Mouse (Mus musculus): ENCODE results near the gene Col5a2. TPM values are rescaled to one million over a fixed set of nuclear protein-coding genes. Genes with fewer than 3 reads are reported as not detected.
A peak's percentile ranks its signal among the peaks of the same experiment; 100 is the strongest.

Col5a2 gene
- polyA plus RNA-seq, 1 experiment from 2014 or later, result 39.9 TPM

DNA sequence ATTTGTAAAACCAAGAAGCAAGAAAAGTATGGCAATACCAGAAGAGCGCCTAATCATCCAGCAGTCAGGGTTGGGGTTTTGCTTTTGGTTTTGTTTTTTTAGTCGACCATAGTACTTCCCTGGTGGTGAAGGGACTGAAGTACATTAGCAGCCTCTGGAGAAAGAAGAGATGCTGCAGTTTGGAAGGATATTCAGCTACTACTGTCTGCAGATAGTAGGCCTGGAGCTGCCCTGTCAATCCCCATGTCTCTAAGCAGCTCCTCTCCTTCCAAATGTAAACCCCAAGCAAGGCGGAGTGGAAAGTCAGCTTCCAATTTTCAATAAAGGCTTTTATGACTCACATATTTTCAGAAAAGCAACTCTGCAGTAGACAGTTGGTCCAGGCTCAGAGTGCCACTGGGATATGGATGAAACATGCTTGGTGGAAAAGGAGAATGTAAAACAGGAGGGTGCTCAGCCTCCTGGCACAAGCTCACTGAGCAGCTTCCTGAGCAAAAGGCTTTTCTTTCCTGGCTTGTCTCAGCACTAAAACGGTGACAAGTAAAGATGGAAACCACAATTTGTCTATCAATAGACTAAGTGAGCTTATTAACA, 10.9 kb downstream of the Col5a2 start:
- H3K27me3 ChIP-seq, result no peaks in the 10 kb centered on the region
- DNase-seq (ENCODE audit: low read depth, low spot score) (no peak), ATAC-seq (no peak)
- in situ Hi-C loops (cut with MboI; ENCODE audit: low pct_unique_long_range_greater_than_20kb), result no loop called here
- CTCF ChIA-PET, result interaction anchor here (0.8 to 1.7 kb wide), 2 partner anchors 10 to 76 kb away, joined by 3 to 5 read pairs; no protein-coding TSS in a partner anchor
- TF ChIP-seq CTCF (IDR thresholded peaks at IDR 0.05), result no peak
- POLR2A ChIA-PET, result no interaction called here

DNA sequence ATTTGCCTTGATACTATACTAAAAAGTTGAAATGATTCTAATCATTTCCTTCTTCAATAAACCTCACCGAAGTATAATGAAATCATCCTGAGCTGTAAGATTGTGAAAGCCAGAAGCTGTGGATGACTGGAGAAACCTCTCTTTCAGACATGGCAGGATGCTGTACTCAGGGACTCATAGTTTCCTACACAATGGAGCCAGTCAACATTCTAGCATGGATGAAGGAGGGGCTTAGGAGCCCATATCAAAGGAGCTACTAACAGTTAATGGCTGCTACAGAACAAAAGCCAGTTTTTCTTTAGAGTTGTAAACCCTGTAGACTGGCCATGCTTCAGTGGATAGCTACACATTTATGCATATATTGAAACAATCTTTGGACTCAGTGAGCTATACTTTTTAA, 12.6 kb downstream of the Col5a2 start:
- H3K27me3 ChIP-seq, result no peaks in the 10 kb centered on the region
- ChIA-PET POLR2A (interaction anchor here (1.1 kb wide), 1 partner anchor 9 kb away, joined by 7 read pairs; no protein-coding TSS in a partner anchor), CTCF (no interaction called here)
- in situ Hi-C loops (cut with MboI; ENCODE audit: low pct_unique_long_range_greater_than_20kb), result no loop called here
- TF ChIP-seq CTCF (IDR thresholded peaks at IDR 0.05), result no peak
- no peak for ATAC-seq
- DNase-seq (ENCODE audit: low read depth, low spot score), result no peak

DNA sequence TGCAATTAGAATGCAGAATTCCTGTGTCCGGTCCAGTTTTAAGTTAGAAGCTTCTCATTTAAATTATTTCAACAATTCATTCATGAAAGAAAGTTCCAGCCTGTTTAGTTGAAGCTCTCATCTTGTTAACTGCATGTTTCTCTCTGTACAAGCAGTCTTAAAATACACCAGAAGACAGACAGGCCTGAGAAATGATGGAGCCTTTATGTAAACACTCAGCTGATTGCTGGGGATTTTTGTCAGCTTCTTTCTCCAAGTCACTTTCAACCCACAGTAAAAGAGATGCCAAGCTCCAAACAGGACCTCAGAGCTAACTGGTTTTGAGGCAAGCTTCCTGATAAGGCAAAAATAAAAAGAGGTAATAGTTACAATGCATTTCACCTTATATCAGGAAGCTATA, 14.8 kb downstream of the Col5a2 start:
- ATAC-seq, result no peak
- no peak for DNase-seq (ENCODE audit: low read depth, low spot score)
- ChIA-PET POLR2A (no interaction called here), CTCF (no interaction called here)
- H3K27me3 ChIP-seq, result no peaks in the 10 kb centered on the region
- in situ Hi-C loops (cut with MboI; ENCODE audit: low pct_unique_long_range_greater_than_20kb), result no loop called here
- TF ChIP-seq CTCF (IDR thresholded peaks at IDR 0.05), result no peak

DNA sequence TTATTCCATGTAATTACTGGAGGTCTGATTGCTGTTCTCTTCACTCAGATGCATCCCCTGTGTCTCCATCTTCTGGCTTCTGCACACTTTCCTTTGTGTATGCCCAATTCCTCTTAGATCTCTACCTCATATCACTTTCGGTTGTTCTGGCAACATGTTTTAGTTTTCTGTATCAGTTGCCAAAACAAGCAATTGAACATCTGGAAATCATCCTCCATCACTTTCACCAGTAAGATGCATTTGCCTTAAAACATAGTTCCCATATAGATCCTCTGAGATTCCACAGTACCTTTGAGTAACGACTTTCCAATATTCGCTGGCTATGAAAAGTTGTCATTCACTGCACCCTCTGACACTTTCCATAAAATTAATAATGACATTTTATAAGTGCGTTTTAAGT, 20.1 kb downstream of the Col5a2 start:
- no peak for TF ChIP-seq CTCF (IDR thresholded peaks at IDR 0.05)
- ChIA-PET POLR2A (no interaction called here), CTCF (no interaction called here)
- DNase-seq (ENCODE audit: low read depth, low spot score) (no peak), ATAC-seq (no peak)
- H3K27me3 ChIP-seq, result no peaks in the 10 kb centered on the region
- in situ Hi-C loops (cut with MboI; ENCODE audit: low pct_unique_long_range_greater_than_20kb), result no loop called here

DNA sequence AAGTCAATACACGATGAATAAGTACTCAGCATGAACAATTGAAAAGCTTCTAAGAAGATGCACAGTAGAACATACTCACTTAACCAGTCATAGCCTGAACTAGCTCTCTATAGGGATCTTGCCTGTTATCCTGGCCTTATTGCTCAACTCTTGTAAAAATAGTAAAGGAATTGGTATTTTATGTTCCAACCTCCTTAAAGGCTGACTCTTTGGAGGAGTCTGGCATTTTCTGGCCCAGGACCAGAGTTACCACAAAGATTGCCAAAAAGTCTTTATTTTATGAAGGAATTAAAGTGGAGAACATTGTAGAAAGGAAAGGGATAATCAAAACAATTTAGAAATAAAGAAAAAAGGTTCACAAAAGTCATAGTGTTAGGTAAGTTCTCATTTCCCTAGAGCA, 21.2 kb downstream of the Col5a2 start:
- DNase-seq (ENCODE audit: low read depth, low spot score) (no peak), ATAC-seq (no peak)
- in situ Hi-C loops (cut with MboI; ENCODE audit: low pct_unique_long_range_greater_than_20kb), result no loop called here
- TF ChIP-seq CTCF (IDR thresholded peaks at IDR 0.05), result no peak
- ChIA-PET CTCF (no interaction called here), POLR2A (no interaction called here)
- no peaks in the 10 kb centered on the region for H3K27me3 ChIP-seq

DNA sequence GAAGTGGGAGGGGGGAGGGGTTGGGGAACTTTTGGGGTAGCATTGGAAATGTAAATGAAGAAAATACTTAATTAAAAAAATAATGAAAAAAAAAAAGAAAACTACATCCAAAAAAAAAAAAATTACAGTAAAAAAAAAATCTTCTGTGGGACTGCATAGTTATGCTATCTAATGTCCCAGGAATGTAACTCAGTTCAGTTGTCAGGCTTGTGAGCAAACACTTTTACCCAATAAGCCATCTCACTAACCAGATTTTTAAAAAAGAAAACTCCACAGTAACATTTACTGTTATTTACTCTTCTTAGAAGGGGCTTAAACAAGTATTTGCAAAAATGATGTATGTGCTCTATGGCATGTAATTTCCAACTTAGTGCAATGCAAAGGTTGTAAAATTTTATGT, 24.0 kb downstream of the Col5a2 start:
- no peaks in the 10 kb centered on the region for H3K27me3 ChIP-seq
- ChIA-PET POLR2A (no interaction called here), CTCF (no interaction called here)
- TF ChIP-seq CTCF (IDR thresholded peaks at IDR 0.05), result no peak
- in situ Hi-C loops (cut with MboI; ENCODE audit: low pct_unique_long_range_greater_than_20kb), result no loop called here
- DNase-seq (ENCODE audit: low read depth, low spot score) (no peak), ATAC-seq (peak; percentile 84)

DNA sequence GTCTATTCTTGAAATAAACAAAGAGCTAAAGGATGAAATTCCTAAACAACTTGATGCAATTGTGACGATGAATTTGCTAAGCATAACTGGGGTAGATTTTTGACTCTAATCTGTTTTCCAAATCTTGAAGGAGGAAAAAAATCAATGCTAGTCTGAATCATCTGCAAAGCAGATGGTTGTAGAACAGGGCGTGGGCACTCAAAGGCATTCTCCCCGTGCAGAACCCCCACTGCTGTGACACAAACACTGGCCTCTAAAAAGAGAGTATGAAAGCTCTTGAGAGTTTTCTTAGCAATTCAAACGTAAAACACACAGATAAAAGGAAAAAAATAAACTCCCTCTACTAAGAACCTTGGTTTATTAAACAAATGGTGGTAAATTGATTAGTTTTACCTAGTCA, 30.3 kb downstream of the Col5a2 start:
- in situ Hi-C loops (cut with MboI; ENCODE audit: low pct_unique_long_range_greater_than_20kb), result no loop called here
- DNase-seq (ENCODE audit: low read depth, low spot score) (no peak), ATAC-seq (no peak)
- POLR2A ChIA-PET, result no interaction called here
- CTCF ChIA-PET, result interaction anchor here (0.9 to 1.5 kb wide), 2 partner anchors 10 to 42 kb away, joined by 3 to 5 read pairs; no protein-coding TSS in a partner anchor
- no peaks in the 10 kb centered on the region for H3K27me3 ChIP-seq
- TF ChIP-seq CTCF (IDR thresholded peaks at IDR 0.05), result no peak

DNA sequence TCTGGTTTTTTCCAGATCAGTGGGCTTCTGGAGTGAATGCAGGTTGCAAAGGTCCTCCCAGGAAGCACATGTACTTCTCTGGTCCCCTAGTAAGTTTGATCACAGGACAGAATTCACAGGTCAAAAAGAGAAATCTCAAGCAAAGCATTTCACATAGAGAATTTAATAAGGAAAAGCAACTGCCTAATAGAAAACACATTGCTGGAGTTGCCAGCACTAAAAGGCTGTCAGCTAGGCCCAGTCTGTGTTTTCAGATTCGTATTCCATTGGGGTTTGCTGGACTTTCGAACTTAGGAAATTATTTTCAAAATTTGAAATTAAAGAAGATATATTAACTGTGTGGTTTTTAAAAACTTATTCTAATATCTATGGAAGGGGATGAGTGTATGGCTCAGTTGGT, 42.3 kb downstream of the Col5a2 start:
- ChIA-PET POLR2A (no interaction called here), CTCF (no interaction called here)
- in situ Hi-C loops (cut with MboI; ENCODE audit: low pct_unique_long_range_greater_than_20kb), result no loop called here
- no peaks in the 10 kb centered on the region for H3K27me3 ChIP-seq
- TF ChIP-seq CTCF (IDR thresholded peaks at IDR 0.05), result no peak
- DNase-seq (ENCODE audit: low read depth, low spot score) (no peak), ATAC-seq (no peak)

DNA sequence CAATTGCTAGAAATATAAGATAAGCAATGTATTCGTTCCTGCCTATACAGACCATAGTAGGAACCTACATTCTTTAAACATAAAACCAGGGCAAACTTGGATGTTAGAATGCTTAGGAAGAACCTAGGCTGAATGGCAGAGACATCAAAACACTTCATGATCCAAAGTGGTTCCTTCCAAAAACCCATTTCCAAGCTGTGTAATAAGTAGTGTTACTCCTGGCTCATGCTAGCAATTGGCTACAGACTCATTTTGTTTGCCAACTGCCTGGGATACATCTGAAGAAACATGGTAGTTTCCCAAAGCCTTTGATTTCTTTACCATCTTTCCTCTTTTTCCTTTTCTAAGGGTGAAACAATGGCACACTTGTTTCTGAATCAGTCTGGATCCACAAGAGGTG, 47.3 kb downstream of the Col5a2 start:
- no peak for TF ChIP-seq CTCF (IDR thresholded peaks at IDR 0.05)
- ChIA-PET POLR2A (no interaction called here), CTCF (interaction anchor here (1.5 kb wide), 1 partner anchor 14 kb away, joined by 3 read pairs; no protein-coding TSS in a partner anchor)
- ATAC-seq (no peak), DNase-seq (ENCODE audit: low read depth, low spot score) (no peak)
- in situ Hi-C loops (cut with MboI; ENCODE audit: low pct_unique_long_range_greater_than_20kb), result loop anchor here (10.0 kb wide), 1 partner anchor 309 kb away; no protein-coding TSS in a partner anchor
- H3K27me3 ChIP-seq, result no peaks in the 10 kb centered on the region

DNA sequence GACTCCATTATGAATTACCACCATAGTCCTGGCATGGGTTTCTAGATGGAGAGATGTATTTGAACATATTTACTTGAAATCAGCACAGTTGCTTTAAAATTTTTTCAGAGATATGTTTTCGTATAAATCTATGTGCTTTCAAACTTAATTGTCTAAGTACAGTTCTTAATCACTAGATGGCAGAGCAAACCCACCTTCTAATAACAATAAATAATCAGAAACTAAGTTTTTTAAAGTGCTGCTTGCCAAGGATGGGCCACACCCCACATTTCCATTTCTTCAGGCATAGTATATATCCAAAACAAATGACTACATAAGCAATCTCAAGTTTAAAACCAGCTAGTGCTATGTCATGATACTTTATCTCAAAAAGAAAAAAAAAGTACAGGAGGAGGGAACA, 54.2 kb downstream of the Col5a2 start:
- no peak for DNase-seq (ENCODE audit: low read depth, low spot score)
- POLR2A ChIA-PET, result no interaction called here

DNA sequence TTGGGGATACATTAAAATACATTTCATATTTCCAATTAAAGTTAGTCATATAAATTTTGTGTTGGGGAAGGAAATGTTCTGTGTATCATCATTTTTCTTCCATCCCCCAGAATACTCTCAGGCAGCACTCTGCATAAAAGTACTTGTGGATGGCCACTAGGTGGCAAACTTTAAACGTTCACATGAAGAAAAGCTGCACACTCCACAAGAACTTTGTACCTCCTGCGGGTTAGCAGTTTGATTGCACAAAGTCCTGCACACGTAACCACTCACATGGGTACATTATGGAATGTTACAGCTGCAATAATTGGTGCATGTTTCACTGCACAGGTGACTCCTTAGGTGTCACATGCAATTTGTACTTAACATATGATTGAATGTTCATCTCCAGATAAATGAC, 71.2 kb downstream of the Col5a2 start:
- in situ Hi-C loops (cut with MboI; ENCODE audit: low pct_unique_long_range_greater_than_20kb), result loop anchor here (5.0 kb wide), 1 partner anchor 325 kb away; no protein-coding TSS in a partner anchor
- H3K27me3 ChIP-seq, result no peaks in the 10 kb centered on the region
- peak; percentile 73 for TF ChIP-seq CTCF (IDR thresholded peaks at IDR 0.05)
- DNase-seq (ENCODE audit: low read depth, low spot score) (peak; percentile 9), ATAC-seq (peak; percentile 80)
- CTCF ChIA-PET, result interaction anchor here (1.2 to 1.7 kb wide), 3 partner anchors 40 to 241 kb away, joined by 3 to 5 read pairs (median 3); no protein-coding TSS in a partner anchor
- POLR2A ChIA-PET, result no interaction called here

More for the DNA sequence above, 54.2 kb downstream of the Col5a2 start:
- no peaks in the 10 kb centered on the region for H3K27me3 ChIP-seq
- no peak for TF ChIP-seq CTCF (IDR thresholded peaks at IDR 0.05)
- in situ Hi-C loops (cut with MboI; ENCODE audit: low pct_unique_long_range_greater_than_20kb), result no loop called here
- ATAC-seq, result no peak
- CTCF ChIA-PET, result interaction anchor here (1.1 kb wide), 1 partner anchor 177 kb away, joined by 3 read pairs; no protein-coding TSS in a partner anchor
